Mouse (Mus musculus): ENCODE measurements around the gene Wtap. TPM values are rescaled to one million over a fixed set of nuclear protein-coding genes. Genes with fewer than 3 reads are reported as not detected.

The Wtap gene
- 103 and 110 TPM in 2 replicates for polyA plus RNA-seq (2015; fragmentation: Nextera tagmentation; extraction: Ambion mirVana)

DNA sequence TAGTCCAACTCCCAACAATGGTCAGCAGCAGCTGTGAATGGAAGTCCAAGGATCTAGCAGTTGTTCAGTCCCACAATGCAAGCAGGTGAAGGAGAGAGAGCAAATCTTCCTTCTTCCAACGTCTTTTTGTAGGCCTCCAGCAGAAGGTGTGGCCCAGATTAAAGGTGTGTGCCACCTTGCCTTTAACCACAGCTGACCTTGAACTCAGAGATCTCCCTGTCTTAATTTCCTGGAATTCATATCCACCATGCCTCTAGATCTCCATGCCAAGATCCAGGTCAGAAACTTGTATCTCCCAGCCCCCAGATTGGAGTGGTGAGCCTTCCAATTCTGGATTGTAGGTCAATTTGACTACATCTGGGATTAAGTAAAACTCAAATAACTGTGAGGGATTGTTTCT, at the start of gene Wtap:
Gene Wtap, minus strand, starts transcription at position 101 of the 400 bp plus-strand sequence.

DNA sequence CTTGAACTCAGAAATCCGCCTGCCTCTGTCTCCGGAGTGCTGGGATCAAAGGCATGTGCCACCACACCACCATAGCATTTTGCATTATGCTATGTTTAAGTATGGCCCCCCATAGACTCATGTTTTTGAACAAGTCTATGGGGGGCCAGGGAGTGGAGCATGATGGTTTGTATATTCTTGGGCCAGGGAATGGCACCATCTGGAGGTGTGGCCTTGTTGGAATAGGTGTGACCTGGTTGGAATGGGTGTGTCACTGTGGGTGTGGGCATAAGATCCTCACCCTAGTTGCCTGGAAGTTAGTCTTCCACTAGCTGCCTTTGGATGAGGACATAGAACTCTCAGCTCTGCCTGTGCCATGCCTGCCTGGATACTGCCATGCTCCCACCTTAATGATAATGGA, 12.6 kb upstream of the Wtap start, which contains the start of gene Sod2:
Gene Sod2, plus strand, starts transcription at position 301 of the 400 bp plus-strand sequence.

DNA sequence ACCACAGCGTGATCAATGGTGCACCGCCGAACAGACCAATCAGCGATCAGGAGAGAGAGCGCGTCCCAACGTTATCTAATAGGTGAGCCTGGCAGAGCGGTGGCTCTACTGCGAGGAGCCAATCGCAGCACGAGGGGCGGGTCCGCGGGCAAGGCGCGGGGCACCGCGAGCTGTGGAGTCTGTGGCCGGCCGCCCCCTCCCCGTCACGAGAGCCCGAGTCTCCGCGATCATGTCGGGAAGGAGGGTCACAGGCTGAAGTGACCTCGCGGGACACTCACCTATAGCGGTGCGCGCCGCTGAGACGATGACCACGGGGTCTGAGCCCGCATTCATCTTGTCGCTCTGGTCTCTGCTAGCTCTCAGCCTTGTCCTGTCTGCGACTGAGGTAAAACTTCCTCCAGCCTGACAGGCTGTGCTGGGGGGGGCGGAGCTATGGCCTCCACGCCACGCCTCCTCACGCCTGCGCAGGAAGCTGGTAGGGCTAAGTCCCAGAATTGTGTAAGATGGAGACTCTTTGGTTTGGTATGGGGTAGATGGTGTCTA, 33.6 kb downstream of the Wtap start, which contains the start of gene Acat2:
Gene Acat2, minus strand, starts transcription at position 417 of the 543 bp plus-strand sequence.

DNA sequence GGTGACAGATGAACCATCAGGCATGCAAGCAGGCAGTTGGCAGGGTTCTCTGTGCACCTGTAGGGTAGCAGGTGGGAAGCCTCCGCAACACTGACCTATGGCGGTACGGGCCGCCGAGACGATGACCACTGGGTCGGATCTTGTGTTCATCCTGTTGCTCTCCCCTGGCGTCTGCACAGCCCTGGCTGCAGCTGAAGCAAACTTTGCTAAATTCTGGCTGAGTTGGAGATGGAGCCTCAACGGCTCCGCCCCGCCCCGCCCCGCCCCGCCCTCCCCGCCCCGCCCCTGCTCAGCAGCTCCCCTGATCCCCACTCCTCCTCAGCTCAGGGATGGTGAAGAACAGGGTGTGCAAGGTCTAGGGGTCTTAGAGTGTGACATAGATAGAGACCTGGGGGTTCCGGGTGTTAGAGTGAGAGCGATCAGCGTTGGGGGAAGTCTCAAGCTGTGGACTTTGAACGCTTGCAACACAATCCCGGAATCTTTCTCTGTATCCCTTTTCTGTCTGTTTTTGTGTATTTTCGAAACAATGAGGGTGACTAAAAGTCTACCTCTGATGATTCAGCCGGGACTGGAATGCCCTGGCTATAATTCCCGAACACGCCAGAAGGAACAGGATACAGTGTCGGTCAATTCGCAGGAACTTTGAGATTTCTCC, 53.7 kb downstream of the Wtap start, which contains the start of gene Acat3:
Gene Acat3, minus strand, starts transcription at position 450 of the 655 bp plus-strand sequence.

Other genes with a start within 250 kb of the Wtap start
- 4.8 and 5.5 TPM in 2 replicates for gene Igf2r, start 224.5 kb downstream of the Wtap start, polyA plus RNA-seq (2015; fragmentation: Nextera tagmentation; extraction: Ambion mirVana)
- 0.49 and 0.60 TPM in 2 replicates for gene Mas1, start 126.0 kb downstream of the Wtap start, polyA plus RNA-seq (2015; fragmentation: Nextera tagmentation; extraction: Ambion mirVana)
- gene Mrgprh, start 118.1 kb downstream of the Wtap start, polyA plus RNA-seq (2015; fragmentation: Nextera tagmentation; extraction: Ambion mirVana) = not detected in 2 replicates
- gene Pnldc1, start 83.9 kb downstream of the Wtap start, polyA plus RNA-seq (2015; fragmentation: Nextera tagmentation; extraction: Ambion mirVana) = 0.83 and 1.7 TPM in 2 replicates
- gene Tcp1, start 78.5 kb downstream of the Wtap start, polyA plus RNA-seq (2015; fragmentation: Nextera tagmentation; extraction: Ambion mirVana) = 267 and 290 TPM in 2 replicates
- 119 and 136 TPM in 2 replicates for gene Mrpl18, start 77.8 kb downstream of the Wtap start, polyA plus RNA-seq (2015; fragmentation: Nextera tagmentation; extraction: Ambion mirVana)
- gene Acat3, start 53.6 kb downstream of the Wtap start, polyA plus RNA-seq (2015; fragmentation: Nextera tagmentation; extraction: Ambion mirVana) = 0.76 and 0.79 TPM in 2 replicates
- gene Acat2, start 33.4 kb downstream of the Wtap start, polyA plus RNA-seq (2015; fragmentation: Nextera tagmentation; extraction: Ambion mirVana) = 207 and 228 TPM in 2 replicates
- gene Sod2, start 12.7 kb upstream of the Wtap start, polyA plus RNA-seq (2015; fragmentation: Nextera tagmentation; extraction: Ambion mirVana) = 154 and 159 TPM in 2 replicates
- gene Gpr31b, start 58.1 kb upstream of the Wtap start, polyA plus RNA-seq (2015; fragmentation: Nextera tagmentation; extraction: Ambion mirVana) = 0.18 and 0.33 TPM in 2 replicates
- 0.52 and 0.55 TPM in 2 replicates for gene Tcp10b, start 66.9 kb upstream of the Wtap start, polyA plus RNA-seq (2015; fragmentation: Nextera tagmentation; extraction: Ambion mirVana)
- 0.08 TPM in 1 of 2 replicates, not detected in the other for gene Unc93a, start 137.6 kb upstream of the Wtap start, polyA plus RNA-seq (2015; fragmentation: Nextera tagmentation; extraction: Ambion mirVana)
- gene Smok2a, start 227.0 kb upstream of the Wtap start, polyA plus RNA-seq (2015; fragmentation: Nextera tagmentation; extraction: Ambion mirVana) = not detected in 2 replicates
- gene Smok2b, start 236.1 kb upstream of the Wtap start, polyA plus RNA-seq (2015; fragmentation: Nextera tagmentation; extraction: Ambion mirVana) = not detected in 2 replicates

Measured in neural tube, postnatal 0 days (tissue).